9 mouse cellular contexts compared by ENCODE assay signal in genomic region chr2:30032244-30032846, GRCm38 (mm10). TPM values are rescaled to one million over a fixed set of nuclear protein-coding genes. Genes with fewer than 3 reads are reported as not detected.
DNase-seq lines count a peak whose midpoint lies in the region; ATAC-seq and TF ChIP-seq lines count a peak whose summit lies in the region.
"Had no signal": no experiment of that assay in that cellular context is flagged by ENCODE, and none has a peak within 500 bp of the region (broad histone marks: within the 10 kb centered on the region; RNA-seq: fewer than 3 reads in every experiment).

No protein-coding gene starts in this region.

- no peak for TF ChIP-seq POLR2A in cortical plate, adult 2 months (IDR thresholded peaks at IDR 0.05; ENCODE audit: extremely low read depth, insufficient read depth, low read length)

- no peak overlapping the region for H3K4me3 ChIP-seq in layer of hippocampus, adult 2 months
- H3K4me3 ChIP-seq in cortical plate, adult 2 months (ENCODE audit: insufficient read depth, low read length) = no peak overlapping the region
- H3K4me3 ChIP-seq: embryonic facial prominence, embryonic 12.5 days had no signal

- no peak for ATAC-seq in activated CD4-positive, CD25-positive, alpha-beta regulatory T cell, adult 4 months

- H3K27ac ChIP-seq in layer of hippocampus, adult 2 months = peak overlapping the region; percentile 64; the same call in 1 of the 2 replicates
- no peak overlapping the region for H3K27ac ChIP-seq in cortical plate, adult 2 months (ENCODE audit: insufficient read depth, low read length)
- H3K27ac ChIP-seq: embryonic facial prominence, embryonic 12.5 days had no signal

- TF ChIP-seq CTCF in layer of hippocampus, adult 2 months (conservative IDR thresholded peaks at IDR 0.05) = peak; percentile 73
- peak; percentile 23; the same call in 1 of the 2 replicates for TF ChIP-seq CTCF in cortical plate, adult 2 months (IDR thresholded peaks at IDR 0.05; ENCODE audit: extremely low read depth, insufficient read depth, low read length)

- DNase-seq in embryo, embryonic 11 days = peak; percentile 16
- DNase-seq in embryo, embryonic 10 days (ENCODE audit: low spot score) = no peak
- DNase-seq in layer of hippocampus, adult 2 months (ENCODE audit: low spot score in 2 of 2) = no peak
- DNase-seq in layer of hippocampus, adult 18-20 months (ENCODE audit: low spot score in 2 of 2) = no peak
- DNase-seq in 3T3-L1 (ENCODE audit: low read depth, low spot score) = peak; percentile 36
- no peak for DNase-seq in urinary bladder, adult 2 months (ENCODE audit: low spot score)

- H3K4me1 ChIP-seq in cortical plate, adult 2 months (ENCODE audit: control insufficient read depth, insufficient read depth, low read length) = no peaks in the 10 kb centered on the region
- H3K4me1 ChIP-seq: embryonic facial prominence, embryonic 12.5 days had no signal

RNA-seq across cellular contexts. Expression of gene Wdr34, which starts 16.3 kb away (rescaled TPM):
- total RNA-seq in layer of hippocampus, adult 2 months (2021) = 10 to 100 TPM; 37.3 to 37.4 TPM
- 10 to 100 TPM; 38.3 to 39.4 TPM for total RNA-seq in layer of hippocampus, adult 18-20 months (2021)
- 50.8 and 51.9 TPM in 2 replicates for polyA plus RNA-seq in cortical plate, adult 2 months (2012; rRNA removed)
- polyA plus RNA-seq in urinary bladder, adult 2 months (2012; rRNA removed) = 17.6 and 18.0 TPM in 2 replicates
- polyA plus RNA-seq in activated CD4-positive, CD25-positive, alpha-beta regulatory T cell, adult 4 months (2017; shearing (Covaris generic)) = 1 to 10 TPM in 1 of 2 experiments, under 1 TPM in 1; 0.87 to 1.4 TPM

RNA-seq across cellular contexts. Expression of gene Set, which starts 24.8 kb away (rescaled TPM):
- 100 to 1,000 TPM; 171 to 197 TPM for total RNA-seq in layer of hippocampus, adult 2 months (2021)
- total RNA-seq in layer of hippocampus, adult 18-20 months (2021) = 100 to 1,000 TPM; 192 to 199 TPM
- polyA plus RNA-seq in cortical plate, adult 2 months (2012; rRNA removed) = 153 and 167 TPM in 2 replicates
- 114 and 146 TPM in 2 replicates for polyA plus RNA-seq in urinary bladder, adult 2 months (2012; rRNA removed)
- 100 to 1,000 TPM; 369 to 379 TPM for polyA plus RNA-seq in activated CD4-positive, CD25-positive, alpha-beta regulatory T cell, adult 4 months (2017; shearing (Covaris generic))

RNA-seq across cellular contexts. Expression of gene Pkn3, which starts 45.1 kb away (rescaled TPM):
- 1 to 10 TPM; 1.7 to 2.1 TPM for total RNA-seq in layer of hippocampus, adult 2 months (2021)
- 1 to 10 TPM; 2.1 to 3.8 TPM for total RNA-seq in layer of hippocampus, adult 18-20 months (2021)
- 2.2 and 2.4 TPM in 2 replicates for polyA plus RNA-seq in cortical plate, adult 2 months (2012; rRNA removed)
- 18.6 and 22.3 TPM in 2 replicates for polyA plus RNA-seq in urinary bladder, adult 2 months (2012; rRNA removed)
- polyA plus RNA-seq in activated CD4-positive, CD25-positive, alpha-beta regulatory T cell, adult 4 months (2017; shearing (Covaris generic)) = under 1 TPM in 1 of 2 experiments, not detected in 1; 0.41 TPM

Comparison
In these comparisons a context has a peak if more than half of its experiments do, and no peak if none do; other contexts are left out.
1. DNase-seq: peak in embryo, embryonic 11 days (single experiment) and 3T3-L1 (single experiment); none in embryo, embryonic 10 days (single experiment), layer of hippocampus, adult 2 months (0 of 2), layer of hippocampus, adult 18-20 months (0 of 2) and urinary bladder, adult 2 months (single experiment).